Mouse (Mus musculus) midbrain, embryonic 13.5 days (tissue): ENCODE measurements around the gene Adam15. TPM values are rescaled to one million over a fixed set of nuclear protein-coding genes. Genes with fewer than 3 reads are reported as not detected.
A peak's percentile ranks its signal among the peaks of the same experiment; 100 is the strongest.

Experiments
- ATAC-seq: fragments of 200-750 bp; cut with Nextera tagmentation; 2 replicates; pipeline ENCODE4 v1.8.0; 2017; ENCODE audit warnings: mild to moderate bottlenecking, moderate TSS enrichment, moderate library complexity
- H3K27ac ChIP-seq: fragments of 300-500 bp; sonication (generic); 2 replicates; pipeline ENCODE4 v1.5.1; 2015; ENCODE audit warnings: inconsistent platforms, mild to moderate bottlenecking, moderate library complexity
- H3K27me3 ChIP-seq: fragments of 300-500 bp; sonication (generic); 2 replicates; pipeline ENCODE4 v1.6.1; 2015; ENCODE audit warnings: mild to moderate bottlenecking, inconsistent platforms
- H3K36me3 ChIP-seq: fragments of 300-500 bp; sonication (generic); 2 replicates; pipeline ENCODE4 v1.6.1; 2015; ENCODE audit warnings: mild to moderate bottlenecking, inconsistent platforms
- H3K4me1 ChIP-seq: fragments of 300-500 bp; sonication (generic); replicated peaks from 2 replicates; pipeline ENCODE4 v1.6.1; 2015; ENCODE audit warnings: inconsistent platforms
- H3K4me2 ChIP-seq: fragments of 300-500 bp; sonication (generic); replicated peaks from 2 replicates; pipeline ENCODE4 v1.6.1; 2015; ENCODE audit warnings: moderate library complexity, mild to moderate bottlenecking, inconsistent platforms
- H3K4me3 ChIP-seq: fragments of 300-500 bp; sonication (generic); replicated peaks from 2 replicates; pipeline ENCODE4 v1.5.1; 2015; ENCODE audit warnings: mild to moderate bottlenecking, inconsistent platforms
- H3K9ac ChIP-seq: fragments of 300-500 bp; sonication (generic); replicated peaks from 2 replicates; pipeline ENCODE4 v1.6.1; 2015; ENCODE audit warnings: mild to moderate bottlenecking, inconsistent platforms
- H3K9me3 ChIP-seq: fragments of 300-500 bp; sonication (generic); 2 replicates; pipeline ENCODE4 v1.6.1; 2016; ENCODE audit warnings: mild to moderate bottlenecking, inconsistent platforms
- WGBS: fragments of 180-500 bp; shearing (Covaris S2); methylation state at CpG from one replicate; pipeline ENCODE4 v1.1.7; 2015; 5-methylcytosine and 5-hydroxymethylcytosine counted together
- polyA plus RNA-seq: library from polyadenylated mRNA; unstranded; fragments of >200 nt; fragmentation: Nextera tagmentation; extraction: Ambion mirVana; gene quantifications from 2 replicates; pipeline ENCODE4 v1.2.1, GENCODE M21; 2015

The Adam15 gene
- polyA plus RNA-seq = 28.2 and 34.2 TPM in 2 replicates

DNA sequence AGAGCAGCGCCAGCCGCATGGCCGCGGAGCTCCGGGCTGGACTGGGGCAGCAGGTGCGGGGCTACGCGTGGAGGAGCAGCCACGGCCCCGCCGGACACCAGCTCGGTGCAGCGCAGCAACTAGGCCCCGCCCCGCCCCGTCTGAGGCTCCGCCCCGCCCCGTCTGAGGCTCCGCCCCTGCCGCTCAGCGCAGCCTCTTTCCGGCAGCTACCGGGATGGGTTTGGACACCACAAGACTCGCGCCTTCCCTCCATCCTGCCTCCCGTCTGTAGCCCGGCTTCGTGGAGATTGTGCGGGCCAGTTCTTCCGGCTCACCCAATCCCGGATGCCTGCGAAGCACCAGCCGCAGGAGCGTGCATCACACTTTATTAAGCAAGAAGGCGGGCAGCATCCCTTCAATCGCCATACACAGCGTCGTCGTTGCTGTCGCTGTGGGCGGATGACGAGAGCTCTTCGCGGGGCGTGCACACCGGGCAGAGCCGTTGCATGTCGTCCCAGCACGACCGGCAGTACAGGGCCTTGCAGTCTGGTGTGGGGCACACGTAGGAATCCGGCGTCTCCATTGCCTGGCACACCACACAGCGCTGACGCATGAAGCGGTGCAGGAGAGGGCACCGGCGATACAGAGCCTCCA, at the start of gene Adam15:
Adam15 (minus strand) TSS at position 128 of the 633 bp plus-strand sequence.
- under 1% methylated on average over 51 of the region's 59 CpGs for WGBS

DNA sequence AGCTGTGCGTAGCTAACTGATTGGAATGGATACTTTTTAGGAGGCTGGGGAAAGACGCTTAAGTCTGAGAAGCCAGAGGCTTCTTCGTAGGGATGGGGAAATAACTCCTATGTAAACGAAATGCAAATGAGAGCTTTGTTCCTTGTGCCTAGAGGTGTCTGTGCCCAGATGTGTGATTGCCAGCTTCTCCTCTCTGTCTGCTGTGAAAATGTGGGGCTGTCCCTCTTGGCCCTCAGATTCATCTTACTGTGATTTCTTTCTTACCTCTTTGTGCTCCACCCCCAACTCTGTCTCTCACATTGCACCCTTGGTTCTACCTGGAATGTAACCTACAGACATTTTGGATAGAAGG, 46.8 kb upstream of the Adam15 start:
- peaks cover 43% of the 10 kb centered on the region for H3K4me1 ChIP-seq
- H3K4me3 ChIP-seq = peak overlapping the region; percentile 40
- no peak for ATAC-seq
- H3K9ac ChIP-seq = no peak overlapping the region
- no peaks in the 10 kb centered on the region for H3K9me3 ChIP-seq
- H3K27ac ChIP-seq = no peak overlapping the region
- H3K27me3 ChIP-seq = peaks cover 27% of the 10 kb centered on the region
- under 1% methylated on average over 4 of the region's 4 CpGs for WGBS
- H3K4me2 ChIP-seq = peak overlapping the region; percentile 97
- H3K36me3 ChIP-seq = peaks cover 12% of the 10 kb centered on the region

More for the DNA sequence above, at the start of gene Adam15:
- peak within 1 kb of the TSS; percentile 62 for H3K4me3 ChIP-seq
- peak within 1 kb of the TSS; percentile 86 for H3K27ac ChIP-seq
- peak; percentile 92 for ATAC-seq
- peaks cover 6% of the 10 kb centered on the region for H3K36me3 ChIP-seq
- H3K27me3 ChIP-seq = peaks cover 48% of the 10 kb centered on the region
- H3K9me3 ChIP-seq = no peaks in the 10 kb centered on the region
- peak within 1 kb of the TSS; percentile 77 for H3K9ac ChIP-seq
- H3K4me1 ChIP-seq = peaks cover 20% of the 10 kb centered on the region
- H3K4me2 ChIP-seq = peak within 1 kb of the TSS; percentile 90

DNA sequence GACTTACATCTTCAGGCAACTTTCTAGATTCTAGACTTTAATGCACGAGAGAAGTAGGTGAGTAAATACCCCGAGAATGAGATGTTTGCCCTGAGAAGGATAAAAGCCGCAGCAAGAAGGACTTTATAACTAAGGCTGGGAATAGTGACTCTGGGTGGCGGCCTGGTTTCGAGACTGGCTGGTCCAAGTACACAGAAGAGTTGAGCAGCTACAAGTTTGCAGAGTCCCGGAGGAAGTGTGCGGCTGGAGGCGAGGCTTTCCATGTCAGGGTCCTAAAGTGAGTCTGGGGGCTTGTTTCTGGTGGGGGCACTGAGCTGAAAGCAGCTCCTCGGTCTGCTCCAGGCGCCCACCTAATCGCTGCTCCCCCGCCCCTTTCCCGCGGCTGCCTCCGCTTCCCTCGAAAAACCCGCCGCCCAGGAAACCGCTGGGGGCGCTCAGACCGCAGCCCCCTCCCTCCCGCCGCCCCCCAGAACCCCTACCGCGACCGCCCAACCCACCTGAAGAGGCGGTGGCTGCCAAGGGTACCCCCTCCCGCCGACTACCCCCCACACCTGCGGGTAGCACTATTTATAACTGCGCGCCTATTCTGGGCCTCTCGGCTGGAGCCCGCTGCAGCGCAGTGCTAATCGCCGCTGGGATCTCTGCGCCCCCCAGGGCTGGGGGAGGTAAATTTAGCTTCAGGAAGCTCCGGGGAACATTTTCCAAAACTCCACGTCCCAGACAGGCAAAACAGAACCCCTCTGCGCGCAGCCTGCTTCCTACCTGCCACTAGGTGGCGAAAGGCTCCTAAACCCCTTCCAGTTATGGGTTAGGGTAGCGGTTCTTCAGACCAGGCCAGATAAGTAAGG, 46.2 kb upstream of the Adam15 start:
- Histone ChIP-seq H3K4me2 (peak overlapping the region; percentile 97), H3K9me3 (no peaks in the 10 kb centered on the region), H3K4me3 (peak overlapping the region; percentile 40), H3K27ac (no peak overlapping the region), H3K27me3 (peaks cover 27% of the 10 kb centered on the region), H3K9ac (peak overlapping the region; percentile 37; the same call in 1 of the 2 replicates), H3K36me3 (peaks cover 6% of the 10 kb centered on the region), H3K4me1 (peaks cover 49% of the 10 kb centered on the region)
- no peak for ATAC-seq
- WGBS = under 1% methylated on average over 44 of the region's 44 CpGs

DNA sequence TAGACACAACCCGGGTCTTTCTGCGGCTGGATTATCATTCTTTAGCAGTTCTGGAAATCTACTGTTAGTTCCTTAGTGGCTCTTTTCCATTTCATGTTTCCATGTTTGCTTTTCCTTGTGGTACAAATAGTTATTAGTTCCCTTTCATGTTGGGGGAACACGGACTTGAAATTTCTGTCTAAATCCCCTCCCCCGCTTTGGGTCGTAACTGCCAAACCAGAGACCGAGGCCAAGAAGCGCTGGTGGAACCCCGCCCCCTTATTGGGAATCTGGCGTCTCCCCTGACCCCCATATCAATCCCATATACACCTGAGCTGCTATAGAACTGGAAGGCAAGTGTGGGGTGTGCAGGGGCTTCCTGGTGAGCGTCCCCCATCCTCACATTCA, 45.6 kb upstream of the Adam15 start:
- H3K36me3 ChIP-seq = peaks cover 5% of the 10 kb centered on the region
- peak overlapping the region; percentile 52 for H3K4me3 ChIP-seq
- no peaks in the 10 kb centered on the region for H3K9me3 ChIP-seq
- no peak overlapping the region for H3K27ac ChIP-seq
- peak overlapping the region; percentile 97 for H3K4me2 ChIP-seq
- H3K4me1 ChIP-seq = peaks cover 55% of the 10 kb centered on the region
- ATAC-seq = no peak
- whole genome bisulfite sequencing = 4% methylated on average over 10 of the region's 10 CpGs
- H3K9ac ChIP-seq = 0 out of 2 replicates have a peak overlapping the region, but pooled peaks have one; percentile 36
- peaks cover 30% of the 10 kb centered on the region for H3K27me3 ChIP-seq

DNA sequence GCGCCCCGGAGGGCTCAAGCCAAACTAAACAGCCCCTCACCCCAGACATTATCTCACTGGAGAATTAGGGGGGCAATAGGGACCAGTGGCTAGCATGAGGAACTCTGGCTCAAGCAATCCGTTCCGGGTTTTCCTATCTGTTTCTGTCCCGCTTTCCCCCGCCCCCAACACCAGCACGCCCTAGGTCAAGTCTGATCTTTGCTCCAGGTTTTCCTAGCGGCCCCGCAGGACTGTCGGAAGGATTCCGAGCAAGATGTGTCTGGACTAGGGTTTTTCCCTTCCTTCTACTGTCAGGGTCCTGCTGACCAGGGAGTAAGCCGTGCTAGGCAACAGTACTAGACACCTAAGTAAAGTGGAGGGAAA, 45.1 kb upstream of the Adam15 start:
- H3K4me3 ChIP-seq = peak overlapping the region; percentile 52
- H3K27me3 ChIP-seq = peaks cover 30% of the 10 kb centered on the region
- no peak overlapping the region for H3K27ac ChIP-seq
- ATAC-seq = no peak
- H3K36me3 ChIP-seq = peaks cover 2% of the 10 kb centered on the region; the same call in 1 of the 2 replicates
- under 1% methylated on average over 12 of the region's 12 CpGs for WGBS
- peaks cover 56% of the 10 kb centered on the region for H3K4me1 ChIP-seq
- peak overlapping the region; percentile 97 for H3K4me2 ChIP-seq
- H3K9me3 ChIP-seq = no peaks in the 10 kb centered on the region
- H3K9ac ChIP-seq = no peak overlapping the region

DNA sequence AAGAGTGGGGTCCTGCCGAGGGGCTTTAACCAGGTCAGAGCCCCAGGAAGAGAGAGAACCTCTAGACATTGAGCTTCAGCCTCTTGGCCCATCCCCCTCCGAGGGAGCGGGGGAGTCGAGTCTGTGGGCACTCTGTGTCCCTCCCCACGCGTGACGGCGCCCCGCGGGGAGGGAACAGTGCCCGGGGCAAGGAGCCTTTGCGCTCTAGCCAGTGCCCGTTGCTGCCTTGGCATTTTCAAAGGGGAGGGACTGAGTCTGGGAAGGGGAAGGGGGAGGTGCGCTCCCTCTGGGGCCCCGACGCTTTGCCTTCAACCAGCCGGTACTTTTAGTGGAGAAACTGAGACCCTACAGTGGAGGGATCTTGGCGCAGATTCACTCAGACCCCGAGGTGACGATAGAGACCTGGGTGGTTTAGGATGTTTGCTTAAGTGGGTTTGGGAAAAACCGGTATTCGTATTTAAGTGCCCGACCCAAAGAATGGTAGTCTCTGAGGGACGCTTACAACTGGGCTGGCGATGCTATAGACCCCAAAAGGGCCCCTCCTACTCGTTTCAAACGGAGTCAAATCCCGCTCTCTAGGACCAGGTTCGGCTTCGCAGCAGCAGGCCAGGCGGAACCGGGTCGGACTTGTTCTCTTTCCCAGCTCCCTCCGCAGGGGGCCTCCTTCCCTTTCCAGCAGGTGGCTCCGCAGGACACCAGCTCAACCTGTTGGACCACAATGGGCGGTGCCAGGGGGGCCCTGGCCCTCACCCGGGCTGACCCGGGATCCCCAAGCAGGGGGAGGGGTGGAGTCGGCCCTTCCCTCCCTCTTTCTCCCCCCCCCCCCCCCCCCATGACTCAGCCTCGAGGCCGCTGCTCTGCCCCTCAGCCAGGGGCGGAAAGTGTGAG, 44.5 kb upstream of the Adam15 start, which contains the start of gene Zbtb7b:
Zbtb7b (minus strand) TSS at position 771 of the 888 bp plus-strand sequence.
- ATAC-seq = peak; percentile 55
- Histone ChIP-seq H3K4me3 (peak within 1 kb of the TSS; percentile 52), H3K27ac (peak within 1 kb of the TSS; percentile 54), H3K4me2 (peak within 1 kb of the TSS; percentile 97), H3K4me1 (peaks cover 56% of the 10 kb centered on the region), H3K36me3 (no peaks in the 10 kb centered on the region), H3K9ac (peak within 1 kb of the TSS; percentile 61), H3K27me3 (peaks cover 30% of the 10 kb centered on the region), H3K9me3 (no peaks in the 10 kb centered on the region)
- WGBS = under 1% methylated on average over 41 of the region's 42 CpGs

DNA sequence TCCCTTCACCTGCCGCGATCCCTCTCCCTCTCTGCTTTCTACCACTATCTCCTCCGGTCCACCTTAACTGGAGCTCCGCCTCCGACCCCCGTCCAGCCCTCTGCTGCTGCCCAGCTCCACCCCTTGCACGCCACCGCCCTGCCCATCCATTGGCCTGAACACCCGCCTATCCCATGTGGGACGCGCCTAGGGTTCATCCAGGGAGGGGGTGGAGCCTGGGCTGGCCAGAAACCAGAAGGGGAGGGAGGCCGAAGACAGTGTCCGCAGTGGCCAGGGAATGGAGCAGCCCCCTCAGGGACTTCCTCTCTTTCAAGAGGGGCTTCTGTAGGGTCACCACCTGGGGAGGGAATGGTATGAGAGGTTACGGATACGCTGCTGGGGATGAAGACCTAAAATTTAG, 43.8 kb upstream of the Adam15 start:
- Histone ChIP-seq H3K9me3 (no peaks in the 10 kb centered on the region), H3K4me3 (peak overlapping the region; percentile 52), H3K36me3 (no peaks in the 10 kb centered on the region), H3K27me3 (peaks cover 30% of the 10 kb centered on the region), H3K4me2 (peak overlapping the region; percentile 97), H3K4me1 (peaks cover 56% of the 10 kb centered on the region), H3K9ac (peak overlapping the region; percentile 61), H3K27ac (peak overlapping the region; percentile 54)
- ATAC-seq = peak; percentile 94
- WGBS = under 1% methylated on average over 15 of the region's 15 CpGs

- ATAC-seq = no peak
- H3K4me1 ChIP-seq = peaks cover 56% of the 10 kb centered on the region
- no peaks in the 10 kb centered on the region for H3K36me3 ChIP-seq
- under 1% methylated on average over 20 of the region's 24 CpGs for WGBS
- peak overlapping the region; percentile 97 for H3K4me2 ChIP-seq
- no peak overlapping the region for H3K27ac ChIP-seq
- H3K4me3 ChIP-seq = peak overlapping the region; percentile 52
- no peaks in the 10 kb centered on the region for H3K9me3 ChIP-seq
- H3K27me3 ChIP-seq = peaks cover 30% of the 10 kb centered on the region
- H3K9ac ChIP-seq = no peak overlapping the region; the same call in 1 of the 2 replicates
Measured at GRCm38 (mm10) chr3:89392871-89393311, 43.1 kb upstream of the Adam15 start.

- H3K27ac ChIP-seq = no peak overlapping the region
- ATAC-seq = no peak
- no peaks in the 10 kb centered on the region for H3K36me3 ChIP-seq
- H3K9ac ChIP-seq = peak overlapping the region; percentile 66
- no peaks in the 10 kb centered on the region for H3K9me3 ChIP-seq
- peak overlapping the region; percentile 97 for H3K4me2 ChIP-seq
- peaks cover 56% of the 10 kb centered on the region for H3K4me1 ChIP-seq
- peak overlapping the region; percentile 52 for H3K4me3 ChIP-seq
- WGBS = under 1% methylated on average over 50 of the region's 56 CpGs
- H3K27me3 ChIP-seq = peaks cover 30% of the 10 kb centered on the region
Measured at GRCm38 (mm10) chr3:89391663-89392511, 42.1 kb upstream of the Adam15 start.

DNA sequence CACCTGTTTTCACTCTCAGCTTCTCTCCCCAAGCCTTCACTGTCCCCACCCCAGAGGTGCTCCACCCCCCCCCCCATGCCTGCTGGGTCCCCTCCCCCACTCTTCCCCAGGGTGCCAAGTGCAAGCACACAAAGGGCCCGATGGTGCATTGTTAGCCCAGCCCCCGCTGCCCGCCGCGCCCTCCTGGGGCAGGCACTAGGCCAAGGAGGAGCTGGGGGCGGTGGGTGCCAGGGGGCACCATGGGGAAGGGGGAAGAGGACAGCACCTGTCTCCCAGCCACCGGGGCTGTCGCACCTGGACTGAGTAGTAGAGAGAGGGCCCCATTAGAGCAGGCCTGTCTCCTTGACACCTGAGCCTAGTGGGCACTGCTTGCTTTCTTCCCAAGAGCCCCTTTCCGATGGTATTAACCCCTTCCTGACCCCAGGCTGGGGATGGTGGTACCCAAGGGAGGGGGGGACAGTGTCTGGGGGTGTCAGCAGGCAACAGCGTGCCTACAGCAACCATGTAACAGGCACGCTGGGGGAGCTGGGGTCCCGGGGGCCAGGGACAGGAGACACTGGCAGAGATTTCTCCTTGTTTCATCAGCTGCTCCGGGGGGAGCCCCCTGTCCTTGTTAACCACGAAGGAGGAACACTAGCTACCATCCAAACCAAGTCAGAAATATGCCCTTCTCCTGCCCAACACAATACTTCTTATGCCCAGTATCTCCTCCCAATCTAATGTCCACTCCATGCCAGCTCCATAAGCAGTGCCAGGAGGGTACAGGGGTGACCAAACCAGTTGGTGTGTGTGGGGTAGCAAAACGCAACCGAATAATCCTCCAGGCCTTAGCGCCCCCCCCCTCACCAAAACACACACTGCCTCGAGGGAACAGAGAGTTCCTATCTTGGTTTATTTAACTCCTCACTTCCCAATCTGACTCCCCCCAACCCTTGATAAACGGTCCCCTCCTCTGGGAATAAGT, 41.2 kb upstream of the Adam15 start:
- no peak for ATAC-seq
- H3K4me3 ChIP-seq = peak overlapping the region; percentile 52

More for the DNA sequence above, 41.2 kb upstream of the Adam15 start:
- Histone ChIP-seq H3K4me2 (peak overlapping the region; percentile 97), H3K36me3 (no peaks in the 10 kb centered on the region), H3K9me3 (no peaks in the 10 kb centered on the region), H3K9ac (peak overlapping the region; percentile 66), H3K27me3 (peaks cover 26% of the 10 kb centered on the region), H3K27ac (no peak overlapping the region), H3K4me1 (peaks cover 51% of the 10 kb centered on the region)
- whole genome bisulfite sequencing = 6% methylated on average over 19 of the region's 19 CpGs
